Mouse (Mus musculus) bone marrow, adult 2 months (tissue): ENCODE measurements around the gene Pnlip. TPM values are rescaled to one million over a fixed set of nuclear protein-coding genes. Genes with fewer than 3 reads are reported as not detected.

Experiments
- H3K27ac ChIP-seq: fragments of 200-500 bp; 2 replicates; pipeline ENCODE4 v1.5.1; 2012; ENCODE audit warnings: low read depth, mild to moderate bottlenecking, control low read depth, inconsistent platforms, low read length; ENCODE audit not compliant: control insufficient read depth, poor library complexity, insufficient read depth
- H3K4me1 ChIP-seq: fragments of 200-500 bp; 2 replicates; pipeline ENCODE4 v1.6.1; 2011; ENCODE audit warnings: low read length; ENCODE audit not compliant: control insufficient read depth, insufficient read depth
- H3K4me3 ChIP-seq: fragments of 200-500 bp; replicated peaks from 2 replicates; pipeline ENCODE3; 2011; ENCODE audit warnings: mild to moderate bottlenecking, low read depth, low read length, control low read depth; ENCODE audit not compliant: control insufficient read depth
- CTCF ChIP-seq: fragments of 200-500 bp; IDR thresholded peaks from 2 replicates; pipeline ENCODE4 v1.5.1; 2011; ENCODE audit warnings: low read length, control low read depth; ENCODE audit not compliant: control insufficient read depth, insufficient read depth
- POLR2A ChIP-seq: fragments of 200-500 bp; IDR thresholded peaks from 2 replicates; pipeline ENCODE4 v1.6.1; 2011; ENCODE audit warnings: low read depth, mild to moderate bottlenecking, control low read depth, low read length, borderline replicate concordance; ENCODE audit not compliant: control insufficient read depth
- WGBS: fragments of 180-500 bp; shearing (Covaris S2); methylation state at CpG from one replicate; pipeline ENCODE4 v1.1.7; 2018; 5-methylcytosine and 5-hydroxymethylcytosine counted together
- polyA plus RNA-seq: library from polyadenylated mRNA; stranded (reverse); fragments of >200 nt; gene quantifications from 2 replicates; pipeline ENCODE4 v1.2.4, GENCODE M21; 2011; ENCODE audit warnings: low replicate concordance; ENCODE audit not compliant: missing spikeins, insufficient read depth, insufficient read length

Pnlip gene
- polyA plus RNA-seq, 1 experiment, result not detected

DNA sequence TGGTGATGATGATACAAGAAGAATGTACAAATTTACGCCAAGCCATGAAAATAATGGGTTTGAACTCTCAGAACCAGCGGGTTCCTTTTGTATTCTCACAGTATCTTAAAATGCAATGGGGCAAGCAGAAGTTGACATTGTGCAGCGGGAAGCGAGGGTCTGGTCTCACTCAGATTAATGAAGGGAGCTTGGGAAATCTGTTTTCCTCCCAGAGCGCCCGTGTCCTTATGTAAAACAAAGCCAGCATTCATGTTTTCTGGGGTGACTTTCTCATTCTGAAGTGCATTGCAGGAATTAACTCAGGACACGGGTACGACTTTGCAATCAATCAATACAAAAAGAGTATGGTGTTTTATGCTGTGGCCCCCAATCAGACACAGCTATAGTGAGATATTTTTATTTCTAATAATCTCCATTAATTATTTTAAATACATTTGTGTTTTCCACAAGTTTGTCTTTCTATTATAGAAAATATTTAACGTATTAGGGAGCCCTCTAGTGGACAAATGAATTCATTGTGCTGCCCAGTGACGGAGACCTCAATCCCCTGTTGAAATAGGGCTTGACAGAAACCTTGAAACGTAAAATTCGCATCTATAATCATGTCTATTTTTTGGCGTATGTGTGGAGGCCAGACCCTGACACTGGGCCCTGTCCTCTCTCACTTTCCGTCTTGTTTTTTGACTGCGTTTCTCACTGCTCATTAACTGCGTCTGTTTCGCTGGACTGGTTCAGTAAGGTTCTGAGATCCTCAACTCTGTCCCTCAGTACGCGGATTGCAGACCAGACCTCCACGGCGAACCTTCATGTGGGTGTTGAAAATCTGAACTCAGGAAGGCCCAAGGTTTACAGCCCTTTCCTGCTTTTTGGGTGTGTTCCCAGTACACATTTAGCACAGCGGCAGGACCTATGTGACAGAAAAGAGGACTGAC lies 24.6 kb upstream of the Pnlip start:
- WGBS, result 50% methylated on average over 22 of the region's 22 CpGs
- Histone ChIP-seq H3K4me1 (no peaks in the 10 kb centered on the region), H3K4me3 (no peak overlapping the region), H3K27ac (no peak overlapping the region)
- TF ChIP-seq POLR2A (no peak), CTCF (no peak)

DNA sequence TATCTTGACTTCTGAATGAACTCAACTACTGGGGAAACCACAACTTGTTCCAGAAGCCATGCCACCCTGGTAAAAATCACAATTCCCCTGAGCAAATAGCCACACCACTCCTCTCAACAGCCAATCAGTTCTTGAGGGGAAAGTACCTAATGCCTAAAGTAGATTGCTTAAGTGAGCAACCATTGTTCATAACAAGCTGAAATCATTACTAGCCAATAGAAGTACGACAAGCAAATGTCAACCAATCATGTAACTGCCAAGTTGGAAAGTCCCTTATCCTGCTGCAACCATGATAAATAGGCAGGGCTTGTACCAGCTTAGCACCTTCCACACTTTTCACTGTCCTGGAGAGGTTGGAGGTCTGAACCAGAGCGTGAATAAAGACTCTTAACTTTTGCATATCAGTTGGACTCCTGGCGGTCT lies 22.9 kb upstream of the Pnlip start:
- no peak overlapping the region for H3K4me3 ChIP-seq
- TF ChIP-seq CTCF (no peak), POLR2A (no peak)
- WGBS, result 75% methylated on average over 3 of the region's 3 CpGs

DNA sequence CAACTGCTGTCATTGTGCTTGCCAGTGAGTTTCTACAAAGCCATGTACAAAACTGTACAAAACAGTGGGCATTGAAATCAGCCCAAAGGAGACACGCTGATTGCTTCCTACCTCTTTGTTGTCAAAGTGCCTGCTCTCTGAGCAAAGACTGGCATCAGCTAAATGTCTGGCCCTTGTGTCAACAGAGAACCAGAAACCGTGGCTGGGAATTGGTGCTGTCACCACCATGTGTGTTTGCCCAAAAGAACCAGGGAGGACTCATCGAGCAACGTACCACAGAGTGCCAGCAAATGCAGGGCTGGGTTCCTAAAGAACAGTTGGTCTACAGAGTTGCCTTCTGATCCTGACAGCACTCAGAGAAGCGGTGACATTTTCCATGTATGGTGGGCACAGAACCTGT lies 2.3 kb upstream of the Pnlip start:
- H3K4me3 ChIP-seq, result no peak overlapping the region
- WGBS, result 68% methylated on average over 5 of the region's 5 CpGs

More for the DNA sequence above, 22.9 kb upstream of the Pnlip start:
- Histone ChIP-seq H3K4me1 (no peaks in the 10 kb centered on the region), H3K27ac (no peak overlapping the region)

DNA sequence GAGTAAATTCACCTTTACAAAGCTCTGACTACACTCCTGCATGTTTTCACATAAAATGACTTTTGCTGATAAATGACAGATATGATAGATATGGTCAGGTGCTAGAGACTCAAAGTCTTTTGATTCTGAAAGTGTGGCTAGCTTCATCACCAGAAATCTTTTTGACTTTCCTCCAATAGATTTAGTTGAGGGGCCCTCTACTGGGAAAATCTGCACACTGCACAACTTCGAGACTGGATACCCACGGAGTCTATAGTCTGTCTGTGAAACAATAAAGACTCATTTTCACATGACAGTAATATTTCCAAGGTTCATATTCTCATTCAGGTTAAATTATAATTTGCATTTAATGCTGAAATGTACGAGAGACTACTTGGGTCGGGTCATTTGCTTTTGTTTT lies 9.8 kb downstream of the Pnlip start:
- 44% methylated on average over 4 of the region's 4 CpGs for WGBS
- Histone ChIP-seq H3K4me1 (no peaks in the 10 kb centered on the region), H3K27ac (no peak overlapping the region), H3K4me3 (no peak overlapping the region)
- TF ChIP-seq POLR2A (no peak), CTCF (no peak)

More for the DNA sequence above, 2.3 kb upstream of the Pnlip start:
- TF ChIP-seq CTCF, result no peak
- TF ChIP-seq POLR2A, result no peak
- Histone ChIP-seq H3K4me1 (no peaks in the 10 kb centered on the region), H3K27ac (no peak overlapping the region)

DNA sequence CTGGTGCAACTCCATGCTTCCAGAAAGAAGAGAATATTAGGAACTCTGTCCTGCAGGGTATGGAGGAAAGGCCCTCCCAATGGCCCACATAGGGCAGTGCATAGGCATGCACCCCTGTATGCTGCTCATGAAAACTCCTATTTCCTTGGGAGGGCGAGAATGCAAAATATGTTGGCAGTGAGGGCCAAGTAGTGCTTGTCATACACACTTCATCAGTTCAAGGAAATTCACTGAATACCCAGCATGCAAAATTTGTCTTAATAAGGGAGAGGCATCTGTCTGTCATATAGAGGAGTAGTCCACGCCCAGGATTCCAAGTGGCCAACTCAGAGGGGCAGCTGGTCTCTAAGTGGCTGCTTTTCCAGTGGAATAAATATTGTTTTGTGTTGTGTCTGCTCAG lies 11.0 kb downstream of the Pnlip start:
- 62% methylated on average over 2 of the region's 2 CpGs for WGBS
- Histone ChIP-seq H3K4me1 (no peaks in the 10 kb centered on the region), H3K4me3 (no peak overlapping the region), H3K27ac (no peak overlapping the region)
- TF ChIP-seq POLR2A, result no peak
- no peak for TF ChIP-seq CTCF

GRCm38 (mm10) chr19:58664901-58665300 lies 12.6 kb downstream of the Pnlip start:
- 79% methylated on average over 5 of the region's 5 CpGs for WGBS
- no peaks in the 10 kb centered on the region for H3K4me1 ChIP-seq
- no peak for TF ChIP-seq CTCF
- no peak for TF ChIP-seq POLR2A
- no peak overlapping the region for H3K4me3 ChIP-seq
- no peak overlapping the region for H3K27ac ChIP-seq

- WGBS, result 81% methylated on average over 2 of the region's 2 CpGs
- Histone ChIP-seq H3K4me1 (no peaks in the 10 kb centered on the region), H3K27ac (no peak overlapping the region), H3K4me3 (no peak overlapping the region)
- TF ChIP-seq CTCF (no peak), POLR2A (no peak)
Measured at GRCm38 (mm10) chr19:58674644-58675043, 22.3 kb downstream of the Pnlip start.

- TF ChIP-seq POLR2A (no peak), CTCF (no peak)
- 13% methylated on average over 8 of the region's 8 CpGs for WGBS
- Histone ChIP-seq H3K4me3 (no peak overlapping the region), H3K4me1 (no peaks in the 10 kb centered on the region), H3K27ac (no peak overlapping the region)
Measured at GRCm38 (mm10) chr19:58677117-58677516, 24.8 kb downstream of the Pnlip start.
